Mouse (Mus musculus) brain, embryonic 14.5 days (tissue): Measurements from ENCODE around the gene Gm7247. TPM values are rescaled to one million over a fixed set of nuclear protein-coding genes. Genes with fewer than 3 reads are reported as not detected.
"Not testable (repeated sequence)": the region's sequence is repeated elsewhere in the genome, so short reads cannot be mapped to it uniquely, and the experiment has no call there.

ENCODE experiments used
- DNase-seq: peaks from one replicate; pipeline ENCODE4 v3.0.0-alpha.2; 2011; ENCODE audit warnings: low read depth
- CTCF ChIP-seq: fragments of 200-500 bp; IDR thresholded peaks from 2 replicates; pipeline ENCODE4 v1.5.1; 2012; ENCODE audit warnings: inconsistent platforms, mild to moderate bottlenecking, moderate library complexity, borderline replicate concordance; ENCODE audit not compliant: insufficient read depth, insufficient read length; ENCODE audit errors: extremely low read depth
- POLR2A ChIP-seq: fragments of 200-500 bp; IDR thresholded peaks from 2 replicates; pipeline ENCODE4 v1.6.1; 2012; ENCODE audit warnings: mild to moderate bottlenecking, inconsistent platforms, borderline replicate concordance; ENCODE audit not compliant: poor library complexity, insufficient read depth, insufficient read length, severe bottlenecking; ENCODE audit errors: extremely low read depth
- polyA plus RNA-seq: library from polyadenylated mRNA; depleted of rRNA; stranded (reverse); fragments of >200 nt; gene quantifications from 2 replicates; pipeline ENCODE4 v1.2.3, GENCODE M21; 2012; rRNA removed

Gene Gm7247
- polyA plus RNA-seq, 1 experiment: not detected

- TF ChIP-seq POLR2A (no peak), CTCF (no peak)
- DNase-seq: no peak
Observed at GRCm38 (mm10) chr14:51499707-51500275, 138.2 kb downstream of the Gm7247 start.

GRCm38 (mm10) chr14:51500461-51500860 is 138.9 kb downstream of the Gm7247 start:
- TF ChIP-seq POLR2A (no peak), CTCF (no peak)
- DNase-seq: no peak

GRCm38 (mm10) chr14:51507416-51507815 is 145.9 kb downstream of the Gm7247 start:
- TF ChIP-seq POLR2A (no peak), CTCF (no peak)
- no peak for DNase-seq

- TF ChIP-seq POLR2A (no peak), CTCF (no peak)
- no peak for DNase-seq
Observed at GRCm38 (mm10) chr14:51552490-51552889, 190.9 kb downstream of the Gm7247 start, which contains the start of gene Gm5622. Gm5622 (plus strand) TSS chr14:51552790.

GRCm38 (mm10) chr14:51573963-51574362 is 212.4 kb downstream of the Gm7247 start, which contains the start of gene Gm17175:
Gm17175 (minus strand) TSS chr14:51574063.
- not testable (repeated sequence) for DNase-seq

- not testable (repeated sequence) for DNase-seq
Observed at GRCm38 (mm10) chr14:51592039-51592438, 230.5 kb downstream of the Gm7247 start, which contains the start of gene Gm17174. Gm17174 (minus strand) TSS chr14:51592139.

GRCm38 (mm10) chr14:51611210-51611609 is 249.7 kb downstream of the Gm7247 start, which contains the start of gene Gm17078:
Gm17078 (minus strand) TSS chr14:51611310.
- no peak for TF ChIP-seq CTCF
- no peak for TF ChIP-seq POLR2A
- no peak for DNase-seq

Other genes with a start within 250 kb of the Gm7247 start
- gene Eddm3b, start 247.3 kb upstream of the Gm7247 start, polyA plus RNA-seq: not detected in 2 replicates
- gene Rnase6, start 237.8 kb upstream of the Gm7247 start, polyA plus RNA-seq: 0.44 and 0.52 TPM in 2 replicates
- gene Rnase1, start 215.0 kb upstream of the Gm7247 start, polyA plus RNA-seq: 0.09 and 0.27 TPM in 2 replicates
- gene Rnase2b, start 199.5 kb upstream of the Gm7247 start, polyA plus RNA-seq: not detected in 2 replicates
- gene Ang2, start 162.6 kb upstream of the Gm7247 start, polyA plus RNA-seq: not detected in 2 replicates
- gene Ear14, start 158.4 kb upstream of the Gm7247 start, polyA plus RNA-seq: not detected in 2 replicates
- not detected in 2 replicates for gene Rnase2a, start 105.6 kb upstream of the Gm7247 start, polyA plus RNA-seq
- not detected in 2 replicates for gene Vmn2r88, start 49.1 kb downstream of the Gm7247 start, polyA plus RNA-seq
- gene Vmn2r89, start 90.1 kb downstream of the Gm7247 start, polyA plus RNA-seq: not detected in 2 replicates
- gene Gm5622, start 191.0 kb downstream of the Gm7247 start, polyA plus RNA-seq: not detected in 2 replicates
- gene Gm17175, start 212.3 kb downstream of the Gm7247 start, polyA plus RNA-seq: not detected in 2 replicates
- not detected in 2 replicates for gene Gm17174, start 230.4 kb downstream of the Gm7247 start, polyA plus RNA-seq
- not detected in 2 replicates for gene Gm17078, start 249.6 kb downstream of the Gm7247 start, polyA plus RNA-seq